In the genomic region with DNA sequence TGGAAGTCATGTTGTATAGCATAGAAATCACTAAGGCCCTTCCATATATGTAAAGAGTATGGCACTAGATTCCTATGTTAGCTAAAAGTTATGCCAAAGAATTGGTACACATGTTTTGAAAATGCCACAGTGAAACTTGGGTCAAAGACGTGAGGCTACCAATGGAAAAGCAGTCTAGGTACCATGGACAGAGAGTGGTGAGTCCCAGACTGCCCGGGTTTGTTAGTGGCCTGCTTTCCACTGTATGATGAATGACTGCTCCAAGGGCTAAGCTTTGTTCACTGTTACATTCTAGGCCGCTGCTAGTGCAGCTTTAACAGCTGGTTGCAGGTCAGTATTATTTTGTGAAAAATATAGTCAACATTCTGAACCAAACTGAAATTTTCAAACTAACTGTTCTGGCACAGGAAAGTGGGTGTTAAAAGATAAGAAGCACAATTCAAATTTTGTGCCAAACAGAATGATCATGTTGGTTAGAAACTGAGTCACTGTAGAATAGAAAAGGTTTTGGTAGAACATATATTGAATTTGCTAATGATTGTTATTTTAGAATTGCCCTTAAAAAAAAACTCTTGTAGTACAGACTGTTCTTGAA, we compare ENCODE assay signal across 25 mouse cellular contexts. TPM values are rescaled to one million over a fixed set of nuclear protein-coding genes. Genes with fewer than 3 reads are reported as not detected.
DNase-seq lines count a peak whose midpoint lies in the region; ATAC-seq and TF ChIP-seq lines count a peak whose summit lies in the region.
"Had no signal": no experiment of that assay in that cellular context is flagged by ENCODE, and none has a peak within 500 bp of the region (broad histone marks: within the 10 kb centered on the region; RNA-seq: fewer than 3 reads in every experiment).

No protein-coding gene starts in this region.

- H3K4me3 ChIP-seq in MEL (ENCODE audit: control insufficient read depth in 1 of 2, insufficient read depth in 1 of 2, low read depth in 2 of 2, low read length in 2 of 2), result peak overlapping the region in 1 of 2 experiments; percentile 4; a peak in 1 of 4 replicates
- H3K4me3 ChIP-seq: embryonic facial prominence, embryonic 10.5 days; embryonic facial prominence, embryonic 15.5 days; forebrain, embryonic 12.5 days; liver, embryonic 12.5 days; midbrain, embryonic 12.5 days; neural tube, embryonic 13.5 days had no signal

- peak; percentile 77 to 88 for TF ChIP-seq EP300 in MEL (IDR thresholded peaks at IDR 0.05; ENCODE audit: low read depth in 1 of 2, low read length in 2 of 2)

- no peaks in the 10 kb centered on the region for H3K9me3 ChIP-seq in MEL (replicated peaks; ENCODE audit: insufficient read depth, low read length)
- H3K9me3 ChIP-seq: embryonic facial prominence, embryonic 10.5 days; embryonic facial prominence, embryonic 15.5 days; forebrain, embryonic 12.5 days; liver, embryonic 12.5 days; midbrain, embryonic 12.5 days; neural tube, embryonic 13.5 days had no signal

- peaks cover 31 to 63% of the 10 kb centered on the region in 2 experiments for H3K4me1 ChIP-seq in MEL (ENCODE audit: control insufficient read depth in 1 of 2, insufficient read depth in 2 of 2, low read length in 2 of 2)
- H3K4me1 ChIP-seq: embryonic facial prominence, embryonic 10.5 days; forebrain, embryonic 12.5 days; midbrain, embryonic 12.5 days had no signal

- peaks cover 0 to 71% of the 10 kb centered on the region in 2 experiments; a peak in 2 of 4 replicates for H3K36me3 ChIP-seq in MEL (ENCODE audit: control insufficient read depth in 1 of 2, insufficient read depth in 2 of 2, low read length in 2 of 2)
- H3K36me3 ChIP-seq: embryonic facial prominence, embryonic 10.5 days; embryonic facial prominence, embryonic 15.5 days; liver, embryonic 12.5 days; midbrain, embryonic 12.5 days; neural tube, embryonic 13.5 days had no signal

- peak overlapping the region; percentile 95 for H3K27ac ChIP-seq in MEL (ENCODE audit: control insufficient read depth, low read depth, low read length)
- H3K27ac ChIP-seq: embryonic facial prominence, embryonic 10.5 days; embryonic facial prominence, embryonic 15.5 days; forebrain, embryonic 12.5 days; hindbrain, embryonic 14.5 days; liver, embryonic 12.5 days; midbrain, embryonic 12.5 days; neural tube, embryonic 13.5 days had no signal

- peak; percentile 79 for ATAC-seq in megakaryocyte-erythroid progenitor cell, adult 5-6 weeks (replicated peaks; ENCODE audit: low FRiP score, low TSS enrichment, poor library complexity, severe bottlenecking)
- ATAC-seq: CD4-positive, CD25-positive, alpha-beta regulatory T cell, adult 4 months; intestine, postnatal 0 days; liver, embryonic 12.5 days; liver, postnatal 0 days had no signal

- H3K9ac ChIP-seq in MEL (ENCODE audit: control insufficient read depth, low read depth, low read length, poor library complexity, severe bottlenecking), result peak overlapping the region; percentile 51
- H3K9ac ChIP-seq: embryonic facial prominence, embryonic 15.5 days; forebrain, embryonic 12.5 days; hindbrain, embryonic 14.5 days; liver, embryonic 12.5 days; liver, postnatal 0 days; midbrain, embryonic 12.5 days; neural tube, embryonic 13.5 days had no signal

- TF ChIP-seq RAD21 in MEL (IDR thresholded peaks at IDR 0.05; ENCODE audit: low read depth, low read length), result no peak

- no peaks in the 10 kb centered on the region for H3K27me3 ChIP-seq in MEL (ENCODE audit: control insufficient read depth in 1 of 2, insufficient read depth in 2 of 2, low read length in 2 of 2)
- H3K27me3 ChIP-seq: embryonic facial prominence, embryonic 15.5 days; forebrain, embryonic 12.5 days; liver, embryonic 12.5 days; midbrain, embryonic 12.5 days; neural tube, embryonic 13.5 days had no signal

- no peak for TF ChIP-seq CTCF in MEL (IDR thresholded peaks at IDR 0.05 in 2 of 3, conservative IDR thresholded peaks at IDR 0.05 in 1 of 3; ENCODE audit: control insufficient read depth in 1 of 3, insufficient read depth in 1 of 3, low read depth in 2 of 3, low read length in 3 of 3, poor library complexity in 1 of 3, severe bottlenecking in 1 of 3)

- no peak for TF ChIP-seq POLR2A in MEL (IDR thresholded peaks at IDR 0.05; ENCODE audit: control insufficient read depth in 1 of 2, insufficient read depth in 1 of 2, low read depth in 1 of 2, low read length in 2 of 2, poor library complexity in 1 of 2)

- peaks cover 45% of the 10 kb centered on the region for H3K79me2 ChIP-seq in MEL (ENCODE audit: control insufficient read depth, insufficient read depth, low read length, poor library complexity)

- peak; percentile 44 for DNase-seq in embryo, embryonic 10 days (ENCODE audit: low spot score)
- DNase-seq in embryo, embryonic 9.5 days (ENCODE audit: extremely low spot score), result no peak
- DNase-seq in MEL (ENCODE audit: low read depth, low spot score), result peak; percentile 76
- peak; percentile 20 for DNase-seq in embryo, embryonic 10.5 days (ENCODE audit: low spot score)
- DNase-seq in cerebellum, postnatal 36 days, result no peak
- no peak for DNase-seq in T-cell, adult 2 months (ENCODE audit: low spot score)
- DNase-seq: cerebellum, adult 8-10 months; cerebellum, postnatal 25 days; gastrocnemius, postnatal 14 days; kidney, adult 9 months; kidney, postnatal 25 days; left cerebral cortex, postnatal 4 days; liver, postnatal 0 days; lung, postnatal 10 days; thymus, postnatal 4 days had no signal

TF ChIP-seq in MEL, 35 proteins besides CTCF, POLR2A, EP300 and RAD21:
- TF ChIP-seq TCF12 (IDR thresholded peaks at IDR 0.05; ENCODE audit: low read depth, low read length) (0 out of 2 replicates have a peak, but pooled peaks have one; percentile 20), USF1 (IDR thresholded peaks at IDR 0.05; ENCODE audit: low read depth, low read length) (no peak), ELF1 (IDR thresholded peaks at IDR 0.05; ENCODE audit: low read depth, low read length) (no peak), MYB (IDR thresholded peaks at IDR 0.05; ENCODE audit: low read depth, low read length) (peak; percentile 83), ETS1 (IDR thresholded peaks at IDR 0.05; ENCODE audit: low read depth, low read length) (peak; percentile 47; the same call in 1 of the 2 replicates), JUND (IDR thresholded peaks at IDR 0.05; ENCODE audit: low read depth, low read length) (no peak), RCOR1 (IDR thresholded peaks at IDR 0.05; ENCODE audit: low read depth, low read length) (no peak), MYC (IDR thresholded peaks at IDR 0.05; ENCODE audit: low read depth, low read length) (no peak), NRF1 (IDR thresholded peaks at IDR 0.05; ENCODE audit: insufficient read depth, low read depth, low read length, poor library complexity, severe bottlenecking) (no peak), ZNF384 (IDR thresholded peaks at IDR 0.05; ENCODE audit: low read depth, low read length) (no peak), NELFE (IDR thresholded peaks at IDR 0.05; ENCODE audit: low read depth, low read length) (no peak), MAFK (IDR thresholded peaks at IDR 0.05; ENCODE audit: borderline replicate concordance, low read depth, low read length) (no peak), POLR2AphosphoS5 (IDR thresholded peaks at IDR 0.05; ENCODE audit: borderline replicate concordance, low read depth, low read length) (no peak), MXI1 (IDR thresholded peaks at IDR 0.05; ENCODE audit: low read depth, low read length) (peak; percentile 83; the same call in 1 of the 2 replicates), POLR2AphosphoS2 (IDR thresholded peaks at IDR 0.05; ENCODE audit: low read length) (no peak), GABPA (IDR thresholded peaks at IDR 0.05; ENCODE audit: low read depth, low read length) (no peak), MAZ (IDR thresholded peaks at IDR 0.05; ENCODE audit: low read depth, low read length) (no peak), SIN3A (IDR thresholded peaks at IDR 0.05; ENCODE audit: low read length) (peak; percentile 91), MEF2A (IDR thresholded peaks at IDR 0.05; ENCODE audit: extremely low read depth, insufficient replicate concordance, low read depth, low read length, poor library complexity, severe bottlenecking) (no peak), TBP (IDR thresholded peaks at IDR 0.05; ENCODE audit: low read depth, low read length) (peak; percentile 81), E2F4 (IDR thresholded peaks at IDR 0.05; ENCODE audit: borderline replicate concordance, low read depth, low read length) (no peak), BHLHE40 (IDR thresholded peaks at IDR 0.05; ENCODE audit: borderline replicate concordance, low read depth, low read length) (no peak), HCFC1 (IDR thresholded peaks at IDR 0.05; ENCODE audit: low read depth, low read length) (no peak), CHD2 (IDR thresholded peaks at IDR 0.05; ENCODE audit: low read length) (no peak), ZC3H11A (IDR thresholded peaks at IDR 0.05; ENCODE audit: low read depth, low read length) (no peak), ZKSCAN1 (IDR thresholded peaks at IDR 0.05; ENCODE audit: low read depth, low read length) (no peak), GATA1 (IDR thresholded peaks at IDR 0.05; ENCODE audit: low read depth, low read length) (peak; percentile 70), MAX (IDR thresholded peaks at IDR 0.05; ENCODE audit: low read length) (no peak), UBTF (IDR thresholded peaks at IDR 0.05; ENCODE audit: borderline replicate concordance, insufficient read depth, low read depth, low read length) (no peak), ZMIZ1 (IDR thresholded peaks at IDR 0.05; ENCODE audit: low read depth, low read length) (no peak), CHD1 (IDR thresholded peaks at IDR 0.05; ENCODE audit: low read depth, low read length) (no peak), TAL1 (IDR thresholded peaks at IDR 0.05; ENCODE audit: low read length) (no peak), KAT2A (conservative IDR thresholded peaks at IDR 0.05; ENCODE audit: low read depth, low read length) (no peak), SMC3 (IDR thresholded peaks at IDR 0.05; ENCODE audit: low read depth, low read length) (no peak), USF2 (IDR thresholded peaks at IDR 0.05; ENCODE audit: borderline replicate concordance in 1 of 2, insufficient read depth in 1 of 2, low read depth in 1 of 2, low read length in 2 of 2) (no peak)

RNA-seq across cellular contexts. Expression of a gene that starts 22.6 kb away (rescaled TPM):
- 47.8 and 51.1 TPM in 2 replicates for total RNA-seq in MEL (2012; rRNA removed)
- polyA plus RNA-seq in MEL (2012; ENCODE audit: insufficient read depth in 1 of 2, insufficient read length in 2 of 2, low read depth in 1 of 2, low replicate concordance in 2 of 2, missing spikeins in 1 of 2), result 100 to 1,000 TPM in 1 of 2 experiments, 10 to 100 TPM in 1; 37.3 to 122 TPM
- total RNA-seq in megakaryocyte-erythroid progenitor cell, adult 5-6 weeks (2014; fragmentation: Nextera tagmentation), result 52.0 and 66.9 TPM in 2 replicates
- 146 and 170 TPM in 2 replicates for total RNA-seq in megakaryocyte-erythroid progenitor cell, adult 5-6 weeks (2017)

Comparison
In these comparisons a context has a peak if more than half of its experiments do, and no peak if none do; other contexts are left out.
1. DNase-seq: peak in embryo, embryonic 10 days (single experiment), MEL (single experiment) and embryo, embryonic 10.5 days (single experiment); none in embryo, embryonic 9.5 days (single experiment), cerebellum, postnatal 36 days (0 of 2) and T-cell, adult 2 months (single experiment).